Mouse (Mus musculus) gastrocnemius, adult 8-10 months (tissue): ENCODE measurements around the gene H2-M10.6. TPM values are rescaled to one million over a fixed set of nuclear protein-coding genes. Genes with fewer than 3 reads are reported as not detected.
A peak's percentile ranks its signal among the peaks of the same experiment; 100 is the strongest.
"Not testable (repeated sequence)": the region's sequence is repeated elsewhere in the genome, so short reads cannot be mapped to it uniquely, and the experiment has no call there.

ENCODE experiments used
- DNase-seq, 2 experiments: peaks; one replicate each; pipeline ENCODE4 v3.0.0; 2022; ENCODE audit warnings: low spot score in 2 of 2
- total RNA-seq, 4 experiments: library from RNA; stranded (reverse); gene quantifications; 2 replicates each; pipeline ENCODE4 v1.2.4; 2022

The H2-M10.6 gene
- not detected for total RNA-seq

- no peak for DNase-seq
Observed at GRCm38 (mm10) chr17:36811871-36812270, at the start of gene H2-M10.6. Gene H2-M10.6 (plus strand): TSS chr17:36812171.

- no peak for DNase-seq
Observed at GRCm38 (mm10) chr17:36763816-36764215, 48.2 kb upstream of the H2-M10.6 start.

GRCm38 (mm10) chr17:36764244-36764643 lies 47.7 kb upstream of the H2-M10.6 start:
- not testable (repeated sequence) for DNase-seq

- DNase-seq = not testable (repeated sequence)
Observed at GRCm38 (mm10) chr17:36765403-36765802, 46.6 kb upstream of the H2-M10.6 start.

- DNase-seq = not testable (repeated sequence)
Observed at GRCm38 (mm10) chr17:36772610-36773009, 39.4 kb upstream of the H2-M10.6 start, which contains the start of gene H2-M10.5. Gene H2-M10.5 (plus strand): TSS chr17:36772910.

GRCm38 (mm10) chr17:36781533-36781932 lies 30.4 kb upstream of the H2-M10.6 start:
- DNase-seq = no peak

- DNase-seq = not testable (repeated sequence)
Observed at GRCm38 (mm10) chr17:36786483-36786886, 25.5 kb upstream of the H2-M10.6 start.

GRCm38 (mm10) chr17:36788351-36788750 lies 23.6 kb upstream of the H2-M10.6 start:
- DNase-seq = no peak

GRCm38 (mm10) chr17:36788801-36789200 lies 23.2 kb upstream of the H2-M10.6 start:
- peak; percentile 25 to 37 for DNase-seq

- DNase-seq = no peak
Observed at GRCm38 (mm10) chr17:36799493-36799892, 12.5 kb upstream of the H2-M10.6 start.

GRCm38 (mm10) chr17:36799921-36800462 lies 12.0 kb upstream of the H2-M10.6 start:
- not testable (repeated sequence) for DNase-seq

GRCm38 (mm10) chr17:36824005-36824404 lies 12.0 kb downstream of the H2-M10.6 start:
- DNase-seq = no peak

GRCm38 (mm10) chr17:36825525-36825924 lies 13.6 kb downstream of the H2-M10.6 start:
- no peak for DNase-seq

GRCm38 (mm10) chr17:36826002-36826401 lies 14.0 kb downstream of the H2-M10.6 start:
- DNase-seq = peak; percentile 88

GRCm38 (mm10) chr17:36828488-36828887 lies 16.5 kb downstream of the H2-M10.6 start:
- no peak for DNase-seq

- no peak for DNase-seq
Observed at GRCm38 (mm10) chr17:36830470-36830869, 18.5 kb downstream of the H2-M10.6 start.

GRCm38 (mm10) chr17:36832694-36833093 lies 20.7 kb downstream of the H2-M10.6 start:
- DNase-seq = no peak

- DNase-seq = peak; percentile 13 to 30
Observed at GRCm38 (mm10) chr17:36835591-36836426, 23.8 kb downstream of the H2-M10.6 start.

- no peak for DNase-seq
Observed at GRCm38 (mm10) chr17:36836427-36836812, 24.4 kb downstream of the H2-M10.6 start.

- DNase-seq = peak; percentile 95 to 96
Observed at GRCm38 (mm10) chr17:36836874-36837647, 25.1 kb downstream of the H2-M10.6 start, which contains the start of gene Trim26. Gene Trim26 (plus strand): TSS chr17:36837134.

GRCm38 (mm10) chr17:36839001-36839400 lies 27.0 kb downstream of the H2-M10.6 start:
- no peak for DNase-seq

GRCm38 (mm10) chr17:36839931-36840330 lies 28.0 kb downstream of the H2-M10.6 start:
- no peak for DNase-seq
